Mouse (Mus musculus): ENCODE measurements around the gene Nav2. TPM values are rescaled to one million over a fixed set of nuclear protein-coding genes. Genes with fewer than 3 reads are reported as not detected.

Nav2 gene
- total and polyA plus RNA-seq, 3 experiments = under 0.01 TPM; not detected in 2

DNA sequence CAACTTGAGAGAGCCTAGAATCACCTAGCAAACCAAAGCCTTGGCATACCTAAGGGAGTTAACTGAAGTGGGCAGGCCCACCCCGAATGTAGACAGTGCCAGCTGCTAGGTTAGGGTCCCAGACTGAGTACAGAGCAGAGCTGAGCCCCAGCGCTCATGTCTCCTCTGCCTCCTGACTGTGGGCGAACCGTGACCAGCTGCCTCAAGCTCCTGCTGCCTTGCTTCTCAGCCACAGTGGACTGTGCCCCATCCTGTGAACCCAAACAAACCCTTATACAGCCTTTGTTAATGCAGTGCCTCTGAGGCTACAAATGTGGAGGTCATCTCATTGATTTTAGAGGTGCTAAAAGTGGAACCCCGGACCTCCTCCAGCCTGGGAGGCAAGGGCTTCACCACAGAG is 88.3 kb downstream of the Nav2 start:
- no peak overlapping the region for H3K27ac ChIP-seq (ENCODE audit: insufficient read depth, low read depth)
- in situ Hi-C loops (cut with MboI; ENCODE audit: low pct_ligation_motif_present, low pct_unique_long_range_greater_than_20kb, low sequenced_read_pairs) = no loop called here
- dilution Hi-C loops (cut with MboI; ENCODE audit: extremely low pct_ligation_motif_present, extremely low pct_unique_long_range_greater_than_20kb, low sequenced_read_pairs) = no loop called here
- H3K36me3 ChIP-seq (replicated peaks in 1 of 2; ENCODE audit: control insufficient read depth in 1 of 2, insufficient read depth in 1 of 2, low read length in 1 of 2) = no peaks in the 10 kb centered on the region
- H3K79me2 ChIP-seq (replicated peaks; ENCODE audit: control insufficient read depth, extremely low read depth, insufficient read depth, poor library complexity, severe bottlenecking) = no peaks in the 10 kb centered on the region
- no peak for DNase-seq (ENCODE audit: extremely low read depth)
- no peak overlapping the region for H3K9ac ChIP-seq (ENCODE audit: insufficient read depth, low read depth)
- no peaks in the 10 kb centered on the region for H3K4me1 ChIP-seq (ENCODE audit: control insufficient read depth in 1 of 2, insufficient read depth in 2 of 2)
- TF ChIP-seq JUND (conservative IDR thresholded peaks at IDR 0.05; ENCODE audit: low read depth, low read length) (no peak), ETS1 (conservative IDR thresholded peaks at IDR 0.05; ENCODE audit: low read depth, low read length) (no peak), EP300 (IDR thresholded peaks at IDR 0.05; ENCODE audit: low read length) (no peak), HCFC1 (IDR thresholded peaks at IDR 0.05; ENCODE audit: low read depth, low read length) (no peak), MYC (IDR thresholded peaks at IDR 0.05; ENCODE audit: low read depth, low read length) (no peak), CHD1 (IDR thresholded peaks at IDR 0.05; ENCODE audit: low read depth, low read length) (no peak), MAZ (IDR thresholded peaks at IDR 0.05; ENCODE audit: low read depth, low read length) (no peak), MEF2A (IDR thresholded peaks at IDR 0.05; ENCODE audit: borderline replicate concordance, low read depth, low read length) (no peak), CTCF (conservative IDR thresholded peaks at IDR 0.05 in 1 of 2, IDR thresholded peaks at IDR 0.05 in 1 of 2; ENCODE audit: low read depth in 2 of 2, low read length in 2 of 2) (no peak), POLR2A (IDR thresholded peaks at IDR 0.05; ENCODE audit: low read depth, low read length) (no peak), MAFK (IDR thresholded peaks at IDR 0.05; ENCODE audit: insufficient replicate concordance, low read length) (no peak), RAD21 (IDR thresholded peaks at IDR 0.05; ENCODE audit: low read depth, low read length) (no peak)
- no peak overlapping the region for H3K4me3 ChIP-seq (replicated peaks in 1 of 3; ENCODE audit: low read depth in 2 of 3, low read length in 2 of 3, poor library complexity in 1 of 3)
- H3K4me2 ChIP-seq (ENCODE audit: insufficient read depth, low read depth, poor library complexity, severe bottlenecking) = no peak overlapping the region
- H3K9me3 ChIP-seq (replicated peaks; ENCODE audit: low read length) = no peaks in the 10 kb centered on the region
- peaks cover 77% of the 10 kb centered on the region for H3K27me3 ChIP-seq (replicated peaks)

DNA sequence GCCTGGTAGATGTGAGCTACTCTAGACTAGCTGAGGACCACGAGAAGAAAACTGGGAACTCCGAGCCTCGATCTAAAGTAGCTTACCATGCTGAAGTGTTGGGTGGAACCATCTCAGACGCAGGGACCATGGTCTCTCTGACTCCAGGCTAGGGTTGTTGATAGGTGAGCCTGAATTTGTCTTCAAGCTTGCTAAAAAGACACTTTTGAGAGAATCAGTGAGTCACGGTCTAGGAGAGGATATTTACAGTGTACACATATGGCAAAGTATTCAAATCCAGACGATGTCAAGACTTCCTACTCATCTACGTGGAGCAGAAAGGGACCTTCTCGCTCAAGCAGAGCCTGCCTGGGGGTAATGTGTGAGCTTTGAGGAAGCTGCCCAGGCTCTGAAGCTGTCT is 89.6 kb downstream of the Nav2 start:
- Histone ChIP-seq H3K27ac (ENCODE audit: insufficient read depth, low read depth) (no peak overlapping the region), H3K27me3 (replicated peaks) (peaks cover 75% of the 10 kb centered on the region), H3K9ac (ENCODE audit: insufficient read depth, low read depth) (no peak overlapping the region), H3K4me3 (replicated peaks in 1 of 3; ENCODE audit: low read depth in 2 of 3, low read length in 2 of 3, poor library complexity in 1 of 3) (no peak overlapping the region), H3K79me2 (replicated peaks; ENCODE audit: control insufficient read depth, extremely low read depth, insufficient read depth, poor library complexity, severe bottlenecking) (no peaks in the 10 kb centered on the region), H3K4me1 (ENCODE audit: control insufficient read depth in 1 of 2, insufficient read depth in 2 of 2) (no peaks in the 10 kb centered on the region), H3K9me3 (replicated peaks; ENCODE audit: low read length) (no peaks in the 10 kb centered on the region), H3K36me3 (replicated peaks in 1 of 2; ENCODE audit: control insufficient read depth in 1 of 2, insufficient read depth in 1 of 2, low read length in 1 of 2) (no peaks in the 10 kb centered on the region), H3K4me2 (ENCODE audit: insufficient read depth, low read depth, poor library complexity, severe bottlenecking) (no peak overlapping the region)
- TF ChIP-seq TBP (conservative IDR thresholded peaks at IDR 0.05; ENCODE audit: low read depth, low read length) = no peak
- TF ChIP-seq CHD2 (IDR thresholded peaks at IDR 0.05; ENCODE audit: low read length) = no peak
- no peak for TF ChIP-seq JUND (conservative IDR thresholded peaks at IDR 0.05; ENCODE audit: low read depth, low read length)
- no peak for TF ChIP-seq SIN3A (IDR thresholded peaks at IDR 0.05; ENCODE audit: low read length)
- TF ChIP-seq SMC3 (IDR thresholded peaks at IDR 0.05; ENCODE audit: low read depth, low read length) = no peak
- TF ChIP-seq CTCF (conservative IDR thresholded peaks at IDR 0.05 in 1 of 2, IDR thresholded peaks at IDR 0.05 in 1 of 2; ENCODE audit: low read depth in 2 of 2, low read length in 2 of 2) = no peak
- no peak for TF ChIP-seq KAT2A (IDR thresholded peaks at IDR 0.05; ENCODE audit: insufficient replicate concordance, low read length)
- dilution Hi-C loops (cut with MboI; ENCODE audit: extremely low pct_ligation_motif_present, extremely low pct_unique_long_range_greater_than_20kb, low sequenced_read_pairs) (no loop called here), in situ Hi-C loops (cut with MboI; ENCODE audit: low pct_ligation_motif_present, low pct_unique_long_range_greater_than_20kb, low sequenced_read_pairs) (no loop called here)
- DNase-seq (ENCODE audit: extremely low read depth) = no peak
